Mouse (Mus musculus): ENCODE data around the gene Hirip3.

DNA sequence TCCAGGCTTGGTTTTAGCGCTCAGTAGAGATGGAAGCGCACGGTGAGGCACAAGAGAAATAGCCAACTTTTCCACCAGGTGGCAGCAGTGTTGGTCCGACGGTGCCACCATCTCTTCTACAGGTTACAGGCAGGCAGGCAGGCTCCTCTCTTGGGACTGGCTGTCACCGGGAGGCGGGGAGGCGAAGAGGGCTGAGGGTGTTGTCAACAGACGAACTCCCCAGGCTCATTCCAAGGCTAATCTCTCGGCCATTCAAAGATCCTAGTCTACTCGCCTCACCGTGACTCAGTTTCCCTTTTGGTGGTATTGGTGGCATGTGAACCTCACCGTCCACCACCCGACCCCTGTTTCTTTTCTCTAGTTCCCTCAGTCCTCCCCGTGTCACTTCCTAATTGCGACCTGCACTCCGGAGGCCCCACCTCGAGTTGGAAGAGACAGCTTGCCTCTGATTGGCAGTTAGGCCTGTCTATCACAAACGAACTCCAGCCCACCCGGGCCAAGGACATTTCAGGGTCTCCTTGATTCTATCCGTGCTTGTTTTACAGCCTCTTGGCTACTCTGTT lies 29.7 kb upstream of the Hirip3 start:
- TF ChIP-seq CTCF (IDR thresholded peaks at IDR 0.05; ENCODE audit: low read depth, low read length): peak; percentile 46; the same call in 1 of the 2 replicates
- TF ChIP-seq GATA1 (IDR thresholded peaks at IDR 0.05; ENCODE audit: borderline replicate concordance, low read length): no peak
